Mouse (Mus musculus) embryo, embryonic 10.5 days (tissue): ENCODE measurements around the gene Gm3264.
"Not testable (repeated sequence)": the region's sequence is repeated elsewhere in the genome, so short reads cannot be mapped to it uniquely, and the experiment has no call there.

Experiments used
- DNase-seq: peaks from one replicate; pipeline ENCODE4 v3.0.0-alpha.2; 2015; ENCODE audit warnings: low spot score

Gene Gm3264

GRCm38 (mm10) chr14:4855299-4855980, at the start of gene Gm3264:
Gene Gm3264 (plus strand): TSS chr14:4855576.
- DNase-seq: not testable (repeated sequence)

DNA sequence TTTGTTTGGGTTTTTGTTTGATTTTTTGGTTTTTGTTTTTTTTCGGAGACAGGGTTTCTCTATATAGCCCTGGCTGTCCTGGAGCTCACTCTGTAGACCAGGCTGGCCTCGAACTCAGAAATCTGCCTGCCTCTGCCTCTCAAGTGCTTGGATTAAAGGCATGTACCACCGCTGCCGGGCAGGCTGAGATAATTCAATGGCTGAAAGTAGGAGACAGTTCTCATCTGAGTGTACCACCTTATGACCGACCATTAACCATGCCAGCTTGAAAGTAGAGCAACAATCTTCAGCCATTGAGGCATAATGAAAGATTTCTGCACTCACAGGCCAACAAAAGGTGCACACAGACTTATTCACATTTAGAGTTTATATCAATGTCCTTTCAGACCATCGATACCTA, 49.0 kb upstream of the Gm3264 start:
- not testable (repeated sequence) for DNase-seq

DNA sequence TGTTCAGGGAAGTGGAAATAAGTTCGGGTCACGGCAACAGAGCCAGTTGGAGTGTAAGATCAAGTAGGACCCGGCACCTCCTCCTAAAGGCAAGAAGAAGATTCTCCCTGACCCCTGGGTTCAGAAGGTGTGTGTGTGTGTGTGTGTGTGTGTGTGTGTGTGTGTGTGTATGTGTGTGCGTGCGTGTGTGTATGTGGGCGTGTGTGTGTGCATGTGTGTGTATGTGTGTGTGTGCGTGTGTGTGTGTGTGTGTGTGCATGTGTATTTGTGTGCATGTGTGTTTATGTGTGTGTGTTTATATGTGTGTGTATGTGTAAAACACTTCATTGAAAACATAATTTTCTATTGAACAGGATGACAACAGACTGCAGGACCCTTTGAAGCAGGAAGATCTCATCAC, 33.4 kb upstream of the Gm3264 start:
- not testable (repeated sequence) for DNase-seq

DNA sequence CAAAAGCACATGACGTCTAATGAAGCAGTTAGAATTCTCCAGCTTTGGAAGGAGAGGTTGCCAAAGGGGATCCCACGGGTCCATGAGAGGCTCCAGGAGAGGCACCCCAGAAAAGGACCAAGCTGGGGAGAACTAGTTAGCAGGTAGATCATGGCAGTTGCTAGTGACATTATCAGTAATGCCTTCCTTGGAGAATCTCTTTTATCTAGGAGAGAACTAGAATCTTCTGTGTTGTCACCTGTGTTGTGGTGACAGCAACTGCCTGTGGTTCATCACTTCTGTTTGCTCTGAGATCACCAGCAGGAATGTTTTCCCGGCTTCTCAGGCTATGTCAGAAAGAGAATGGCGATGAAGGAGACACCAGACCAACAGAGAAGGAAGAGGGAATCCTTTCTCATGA, 17.6 kb upstream of the Gm3264 start, which contains the start of gene Gm3269:
Gene Gm3269, plus strand, starts transcription at position 301 of the 400 bp plus-strand sequence.
- DNase-seq: not testable (repeated sequence)

DNA sequence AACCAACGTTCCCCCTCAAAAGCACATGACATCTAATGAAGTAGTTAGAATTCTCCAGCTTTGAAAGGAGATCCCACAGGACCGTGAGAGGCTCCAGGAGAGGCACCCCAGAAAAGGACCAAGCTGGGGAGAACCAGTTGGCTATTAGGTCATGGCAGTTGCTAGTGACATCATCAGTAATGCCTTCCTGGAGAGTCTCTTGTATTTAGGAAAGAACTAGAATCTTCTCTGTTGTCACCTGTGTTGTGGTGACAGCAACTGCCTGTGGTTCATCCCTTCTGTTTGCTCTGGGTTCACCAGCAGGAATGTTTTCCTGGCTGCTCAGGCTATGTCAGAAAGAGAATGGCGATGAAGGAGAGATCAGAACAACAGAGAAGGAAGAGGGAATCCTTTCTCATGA, 36.7 kb downstream of the Gm3264 start, which contains the start of gene Gm3278:
Gene Gm3278, plus strand, starts transcription at position 301 of the 400 bp plus-strand sequence.
- not testable (repeated sequence) for DNase-seq
